Mouse (Mus musculus): ENCODE measurements around the gene Plppr3. TPM values are rescaled to one million over a fixed set of nuclear protein-coding genes. Genes with fewer than 3 reads are reported as not detected.

The Plppr3 gene
- polyA plus RNA-seq (2015; fragmentation: Nextera tagmentation; extraction: Ambion mirVana), result 138 and 142 TPM in 2 replicates

DNA sequence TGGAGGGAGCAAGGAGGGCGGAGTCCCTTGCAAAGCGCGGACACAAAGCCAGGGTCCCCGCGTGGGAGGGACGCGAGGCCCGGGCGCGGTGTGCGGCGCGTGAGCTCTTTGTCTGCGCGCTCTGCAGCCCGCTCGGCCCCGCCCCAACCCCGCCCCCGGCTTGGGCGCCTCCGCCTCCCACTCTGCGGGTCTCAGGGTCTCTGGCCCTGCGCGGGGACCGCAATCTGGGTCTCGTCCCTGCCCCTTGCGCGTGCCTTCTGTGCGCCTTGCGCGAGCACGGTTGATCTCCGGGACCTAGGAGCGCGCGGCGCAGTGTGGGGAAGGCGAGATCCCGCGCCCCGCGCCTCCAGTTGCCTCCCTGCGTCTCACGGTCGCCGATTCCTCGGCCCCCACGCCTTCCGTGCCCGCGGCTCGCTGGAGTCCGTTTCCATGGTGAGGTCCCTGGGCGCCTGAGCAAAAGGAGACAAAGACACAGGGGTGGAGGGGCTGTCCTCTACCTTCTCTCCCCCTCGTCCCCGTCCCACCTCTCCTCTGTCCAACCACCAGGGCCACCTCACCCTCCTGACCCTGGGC is at the start of gene Plppr3, which contains the start of gene Prtn3:
TSS of gene Plppr3 (minus strand) at position 345 of the 573 bp plus-strand sequence.
TSS of gene Prtn3 (plus strand) at position 187 of the 573 bp plus-strand sequence.
- Histone ChIP-seq H3K27ac (peak within 1 kb of the TSS; percentile 86), H3K9ac (peak within 1 kb of the TSS; percentile 94), H3K4me1 (peaks cover 22% of the 10 kb centered on the region), H3K27me3 (no peaks in the 10 kb centered on the region), H3K9me3 (no peaks in the 10 kb centered on the region), H3K4me2 (replicated peaks) (peak within 1 kb of the TSS; percentile 76), H3K36me3 (peaks cover 24% of the 10 kb centered on the region), H3K4me3 (peak within 1 kb of the TSS; percentile 79)
- peak; percentile 87 for ATAC-seq (ENCODE audit: low FRiP score, low read depth)
- WGBS, result 1% methylated on average over 54 of the region's 57 CpGs

DNA sequence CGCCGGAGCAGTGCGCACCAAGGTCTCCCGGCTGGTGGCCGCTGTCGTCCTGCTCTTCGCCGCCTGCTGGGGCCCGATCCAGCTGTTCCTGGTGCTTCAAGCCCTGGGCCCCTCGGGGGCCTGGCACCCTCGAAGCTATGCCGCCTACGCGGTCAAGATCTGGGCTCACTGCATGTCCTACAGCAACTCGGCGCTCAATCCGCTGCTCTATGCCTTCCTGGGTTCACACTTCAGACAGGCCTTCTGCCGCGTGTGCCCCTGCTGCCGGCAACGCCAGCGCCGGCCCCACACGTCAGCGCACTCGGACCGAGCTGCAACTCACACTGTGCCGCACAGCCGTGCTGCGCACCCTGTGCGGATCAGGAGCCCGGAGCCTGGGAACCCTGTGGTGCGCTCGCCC is 47.1 kb upstream of the Plppr3 start:
- under 1% methylated on average over 34 of the region's 34 CpGs for WGBS
- H3K9me3 ChIP-seq, result peaks cover 4% of the 10 kb centered on the region; the same call in 1 of the 2 replicates
- no peaks in the 10 kb centered on the region for H3K36me3 ChIP-seq
- no peak overlapping the region for H3K27ac ChIP-seq
- H3K4me3 ChIP-seq, result peak overlapping the region; percentile 34
- H3K9ac ChIP-seq, result peak overlapping the region; percentile 60
- peak overlapping the region; percentile 59 for H3K4me2 ChIP-seq (replicated peaks)
- no peak for ATAC-seq (ENCODE audit: low FRiP score, low read depth)
- H3K27me3 ChIP-seq, result peaks cover 72% of the 10 kb centered on the region
- H3K4me1 ChIP-seq, result peaks cover 53% of the 10 kb centered on the region

DNA sequence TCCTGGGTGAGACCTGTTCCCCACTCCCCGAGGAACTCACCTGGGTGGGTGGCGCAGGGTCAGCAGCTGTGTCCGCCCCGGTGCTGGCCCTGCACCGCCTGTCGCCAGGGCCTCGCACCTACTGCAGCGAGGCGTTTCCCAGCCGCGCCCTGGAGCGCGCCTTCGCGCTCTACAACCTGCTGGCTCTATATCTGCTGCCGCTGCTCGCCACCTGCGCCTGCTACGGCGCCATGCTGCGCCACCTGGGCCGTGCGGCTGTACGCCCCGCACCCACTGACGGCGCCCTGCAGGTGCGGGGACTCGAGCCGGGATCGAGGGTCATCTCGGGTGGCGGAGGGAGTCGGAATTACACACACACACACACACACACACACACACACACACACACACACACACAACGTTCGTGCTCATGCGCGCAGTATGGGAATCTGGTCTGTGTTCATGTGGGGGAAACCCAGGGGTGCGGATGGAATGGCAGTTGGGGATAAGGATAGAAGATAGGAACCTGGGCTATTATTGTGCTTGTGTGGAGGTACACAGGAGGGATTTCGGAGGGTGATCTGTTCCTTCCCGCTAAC is 46.6 kb upstream of the Plppr3 start, which contains the start of gene R3hdm4:
TSS of gene R3hdm4 (minus strand) at position 251 of the 578 bp plus-strand sequence.
- H3K36me3 ChIP-seq, result no peaks in the 10 kb centered on the region
- H3K4me3 ChIP-seq, result peak within 1 kb of the TSS; percentile 34
- H3K4me2 ChIP-seq (replicated peaks), result peak within 1 kb of the TSS; percentile 59
- no peak for ATAC-seq (ENCODE audit: low FRiP score, low read depth)
- peaks cover 72% of the 10 kb centered on the region for H3K27me3 ChIP-seq
- peak within 1 kb of the TSS; percentile 60 for H3K9ac ChIP-seq
- H3K9me3 ChIP-seq, result peaks cover 4% of the 10 kb centered on the region; the same call in 1 of the 2 replicates
- peaks cover 50% of the 10 kb centered on the region for H3K4me1 ChIP-seq
- 2% methylated on average over 38 of the region's 41 CpGs for WGBS
- H3K27ac ChIP-seq, result no peak within 1 kb of the TSS

DNA sequence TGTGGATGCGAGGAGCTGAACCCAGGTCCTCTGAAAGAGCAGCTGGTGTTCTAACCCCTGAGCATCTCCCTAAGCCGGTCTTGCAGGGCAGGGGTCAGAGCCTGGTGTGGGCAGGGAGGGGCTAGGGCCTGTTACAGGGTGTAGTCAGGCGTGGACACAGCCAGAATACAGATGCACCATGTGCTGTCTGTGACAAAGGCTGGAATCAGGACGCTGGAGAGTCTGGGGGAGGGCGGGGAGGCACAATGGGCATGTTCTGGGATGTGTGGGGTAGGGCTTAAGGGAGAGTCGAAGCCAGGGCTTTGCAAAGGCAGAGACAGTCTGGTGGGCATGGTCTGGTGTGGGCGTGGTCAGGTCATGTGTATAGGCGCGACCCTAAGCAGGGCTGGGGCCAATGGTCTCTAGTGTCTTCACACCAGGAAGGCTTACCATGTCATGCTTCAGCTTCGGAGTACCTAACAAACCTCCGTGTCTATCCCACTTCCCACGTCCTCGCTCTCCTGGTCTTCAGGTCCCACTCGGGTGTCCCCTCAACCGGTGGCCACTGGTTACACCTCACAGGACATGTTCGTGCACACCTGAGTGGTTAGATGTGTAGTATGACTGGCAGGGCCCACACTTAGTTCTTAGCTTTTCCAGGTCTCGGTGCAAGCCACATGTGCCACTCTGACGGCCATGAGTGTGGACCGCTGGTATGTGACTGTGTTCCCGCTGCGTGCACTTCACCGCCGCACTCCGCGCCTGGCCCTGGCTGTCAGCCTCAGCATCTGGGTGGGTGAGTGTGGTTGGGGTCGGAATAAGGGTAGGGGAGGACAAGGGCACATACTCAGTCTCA is 45.8 kb upstream of the Plppr3 start:
- peaks cover 72% of the 10 kb centered on the region for H3K27me3 ChIP-seq
- no peak overlapping the region for H3K9ac ChIP-seq
- H3K36me3 ChIP-seq, result no peaks in the 10 kb centered on the region
- 21% methylated on average over 26 of the region's 26 CpGs for WGBS
- ATAC-seq (ENCODE audit: low FRiP score, low read depth), result no peak
- peak overlapping the region; percentile 59 for H3K4me2 ChIP-seq (replicated peaks)
- peaks cover 4% of the 10 kb centered on the region; the same call in 1 of the 2 replicates for H3K9me3 ChIP-seq
- peaks cover 51% of the 10 kb centered on the region for H3K4me1 ChIP-seq
- no peak overlapping the region for H3K27ac ChIP-seq
- peak overlapping the region; percentile 34 for H3K4me3 ChIP-seq

DNA sequence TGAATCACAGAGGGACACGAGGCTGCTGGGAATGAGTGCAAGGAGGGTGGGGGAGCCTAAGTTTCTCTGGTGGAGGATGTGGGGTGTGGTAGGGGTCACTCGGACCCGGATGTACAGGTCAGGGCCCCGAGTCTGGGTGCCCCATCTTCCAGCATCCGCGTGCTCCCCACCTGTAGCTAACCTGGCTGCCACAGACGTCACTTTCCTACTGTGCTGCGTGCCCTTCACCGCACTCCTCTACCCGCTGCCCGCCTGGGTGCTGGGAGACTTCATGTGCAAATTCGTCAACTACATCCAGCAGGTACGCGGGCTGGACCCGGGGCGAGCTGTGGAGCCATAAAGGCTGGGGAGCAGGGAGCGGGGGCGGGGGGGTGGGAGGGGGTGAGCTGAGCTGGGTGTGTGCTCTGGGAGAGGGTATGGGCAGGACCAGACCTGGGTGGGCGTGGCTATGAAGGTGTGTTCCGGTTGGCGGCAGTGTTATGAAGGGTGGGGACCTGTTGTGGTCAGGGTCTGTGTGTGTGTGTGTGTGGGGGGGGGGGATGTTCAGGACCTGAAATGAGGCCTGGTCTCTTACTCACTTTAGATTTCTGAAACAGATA is 44.9 kb upstream of the Plppr3 start:
- Histone ChIP-seq H3K36me3 (no peaks in the 10 kb centered on the region), H3K27ac (no peak overlapping the region), H3K9me3 (peaks cover 4% of the 10 kb centered on the region; the same call in 1 of the 2 replicates), H3K27me3 (peaks cover 72% of the 10 kb centered on the region), H3K4me1 (peaks cover 60% of the 10 kb centered on the region), H3K4me2 (replicated peaks) (peak overlapping the region; percentile 51), H3K9ac (peak overlapping the region; percentile 51), H3K4me3 (peak overlapping the region; percentile 76)
- WGBS, result 3% methylated on average over 21 of the region's 21 CpGs
- no peak for ATAC-seq (ENCODE audit: low FRiP score, low read depth)

DNA sequence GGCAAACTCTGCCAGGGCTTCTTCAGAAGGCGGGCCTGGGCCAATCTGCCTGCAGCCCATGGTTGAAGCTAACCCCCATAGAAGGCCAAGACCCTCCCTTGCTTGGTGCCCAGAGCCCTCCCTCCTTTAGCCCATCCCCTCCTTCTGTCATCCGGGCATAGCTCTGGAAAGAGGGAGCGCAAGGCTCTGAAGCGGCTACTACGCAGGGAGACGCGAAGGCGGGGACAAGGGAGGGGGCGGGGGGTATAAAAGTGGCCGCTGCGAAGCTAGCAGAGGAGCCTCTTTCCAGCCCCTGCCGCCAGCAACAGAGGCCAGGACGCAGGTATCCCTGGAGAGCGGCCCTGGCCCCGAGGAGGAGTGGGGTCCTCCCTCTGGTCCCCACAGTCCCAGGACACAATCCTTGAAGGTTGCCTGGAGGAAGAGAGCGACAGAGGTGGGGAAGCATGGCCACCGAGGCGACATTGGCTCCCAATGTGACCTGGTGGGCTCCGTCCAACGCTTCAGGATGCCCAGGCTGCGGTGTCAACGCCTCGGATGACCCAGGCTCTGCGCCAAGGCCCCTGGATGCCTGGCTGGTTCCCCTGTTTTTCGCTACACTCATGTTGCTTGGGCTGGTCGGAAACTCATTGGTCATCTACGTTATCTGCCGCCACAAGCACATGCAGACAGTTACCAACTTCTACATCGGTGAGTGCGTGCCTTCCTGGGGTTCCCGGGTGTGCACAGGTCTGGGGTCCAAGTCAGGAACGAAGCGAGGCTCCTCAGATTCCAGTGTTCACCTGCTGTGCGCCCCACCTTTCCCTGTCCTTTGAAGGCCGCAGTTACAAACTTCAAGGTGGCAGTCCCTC is 44.0 kb upstream of the Plppr3 start:
- H3K4me2 ChIP-seq (replicated peaks), result peak overlapping the region; percentile 99
- peak overlapping the region; percentile 50 for H3K9ac ChIP-seq
- H3K27ac ChIP-seq, result no peak overlapping the region
- ATAC-seq (ENCODE audit: low FRiP score, low read depth), result no peak
- WGBS, result 4% methylated on average over 35 of the region's 35 CpGs
- H3K4me3 ChIP-seq, result peak overlapping the region; percentile 76
- H3K27me3 ChIP-seq, result peaks cover 63% of the 10 kb centered on the region
- H3K36me3 ChIP-seq, result peaks cover under 1% of the 10 kb centered on the region
- peaks cover 4% of the 10 kb centered on the region; the same call in 1 of the 2 replicates for H3K9me3 ChIP-seq
- H3K4me1 ChIP-seq, result peaks cover 64% of the 10 kb centered on the region

DNA sequence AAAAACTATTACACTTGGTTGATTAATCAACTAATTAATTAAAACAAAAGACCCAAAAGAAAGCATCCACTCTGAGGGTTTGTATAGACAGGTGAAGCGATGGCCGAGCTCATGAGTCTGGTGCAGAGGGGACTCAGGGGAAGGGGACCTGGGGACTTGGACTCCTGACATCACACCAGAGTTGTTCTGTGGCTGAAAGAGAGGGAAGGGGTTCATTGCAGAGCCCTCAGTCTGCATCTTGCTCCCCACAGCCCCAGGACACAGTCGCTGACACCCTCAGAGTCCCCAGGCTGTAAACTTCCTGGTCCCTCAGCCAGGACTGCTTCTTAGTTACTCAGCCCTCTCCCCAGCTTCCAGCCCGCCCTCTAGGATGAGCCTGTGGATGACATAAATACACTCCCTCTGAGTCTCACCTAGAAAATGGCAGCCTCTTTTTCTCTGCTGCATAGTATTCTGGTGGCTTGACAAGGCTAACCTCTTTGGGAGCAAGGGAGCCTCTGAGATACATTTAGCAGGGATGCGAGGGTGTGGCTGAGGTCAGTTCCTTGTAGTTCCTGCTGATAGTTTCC is 43.2 kb upstream of the Plppr3 start:
- peaks cover 64% of the 10 kb centered on the region for H3K4me1 ChIP-seq
- H3K4me2 ChIP-seq (replicated peaks), result peak overlapping the region; percentile 99
- H3K27me3 ChIP-seq, result peaks cover 55% of the 10 kb centered on the region
- peak overlapping the region; percentile 76 for H3K4me3 ChIP-seq
- peak overlapping the region; percentile 95 for H3K9ac ChIP-seq
- peaks cover 9% of the 10 kb centered on the region for H3K36me3 ChIP-seq
- 68% methylated on average over 5 of the region's 5 CpGs for WGBS
- H3K9me3 ChIP-seq, result peaks cover 4% of the 10 kb centered on the region; the same call in 1 of the 2 replicates
- H3K27ac ChIP-seq, result no peak overlapping the region
- no peak for ATAC-seq (ENCODE audit: low FRiP score, low read depth)

DNA sequence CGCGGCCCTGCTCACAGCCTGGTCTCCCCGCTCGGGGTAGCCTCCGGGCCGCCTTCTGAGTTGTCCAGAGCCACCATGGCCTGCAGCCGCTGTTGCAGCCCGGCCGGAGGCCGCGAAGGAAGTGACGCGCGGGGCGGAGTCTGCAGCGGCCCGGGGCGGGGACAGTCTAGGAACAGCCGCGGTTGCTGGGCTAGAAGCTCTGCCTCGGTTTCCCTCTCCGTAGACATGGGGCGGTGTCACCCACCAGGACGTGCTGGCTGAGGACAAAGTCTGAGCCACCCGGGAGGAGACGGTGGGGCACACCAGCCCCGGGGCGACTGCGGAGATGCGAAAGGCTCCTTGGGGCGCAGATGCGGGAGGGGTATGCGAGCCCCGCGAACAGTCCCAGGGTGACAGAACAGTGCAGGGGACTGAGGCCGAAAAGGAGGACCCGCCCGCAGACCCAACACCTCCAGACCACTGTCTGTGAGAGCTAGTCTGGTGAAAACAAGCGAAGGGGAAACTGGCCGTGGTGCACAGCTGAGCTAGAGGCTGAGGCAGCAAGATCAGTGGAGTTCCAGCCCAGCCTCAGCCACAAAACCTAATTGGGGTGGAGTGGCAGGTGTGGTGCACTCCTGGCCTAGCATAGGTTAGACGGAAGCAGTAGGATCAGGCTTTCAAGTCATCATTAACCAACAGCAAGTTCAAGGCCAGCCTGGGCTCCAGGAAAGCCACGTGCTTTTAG is 42.5 kb upstream of the Plppr3 start, which contains the start of gene Kiss1r:
TSS of gene Kiss1r (plus strand) at position 164 of the 724 bp plus-strand sequence.
- peak within 1 kb of the TSS; percentile 95 for H3K9ac ChIP-seq
- peak within 1 kb of the TSS; percentile 99 for H3K4me2 ChIP-seq (replicated peaks)
- peaks cover 64% of the 10 kb centered on the region for H3K4me1 ChIP-seq
- H3K27ac ChIP-seq, result peak within 1 kb of the TSS; percentile 75; the same call in 1 of the 2 replicates
- peak; percentile 81 for ATAC-seq (ENCODE audit: low FRiP score, low read depth)
- peaks cover 48% of the 10 kb centered on the region for H3K27me3 ChIP-seq
- H3K36me3 ChIP-seq, result peaks cover 16% of the 10 kb centered on the region
- no peaks in the 10 kb centered on the region for H3K9me3 ChIP-seq
- 2% methylated on average over 41 of the region's 42 CpGs for WGBS
- H3K4me3 ChIP-seq, result peak within 1 kb of the TSS; percentile 76

DNA sequence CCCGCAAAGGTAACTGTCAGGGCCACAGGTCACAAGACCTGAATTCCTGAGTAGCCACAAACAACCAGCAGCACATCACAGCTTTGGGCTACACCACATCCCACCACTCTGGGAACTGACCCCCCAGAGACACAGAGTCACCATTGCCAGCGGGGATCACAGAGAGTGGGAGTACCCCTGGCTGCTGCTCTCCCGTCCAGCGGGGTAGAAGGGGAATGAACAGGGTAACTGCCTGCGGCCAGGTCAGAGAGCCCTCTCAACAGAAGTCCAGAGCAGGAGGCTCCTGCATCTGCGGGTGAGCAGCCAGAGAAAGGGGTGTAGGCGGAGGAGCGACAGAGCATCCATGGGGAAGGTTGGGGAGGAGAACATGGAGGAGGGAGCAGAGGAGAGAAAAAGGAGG is 41.6 kb upstream of the Plppr3 start:
- H3K9ac ChIP-seq, result peak overlapping the region; percentile 95
- 4% methylated on average over 8 of the region's 8 CpGs for WGBS
- H3K27ac ChIP-seq, result no peak overlapping the region; the same call in 1 of the 2 replicates
- H3K4me2 ChIP-seq (replicated peaks), result peak overlapping the region; percentile 99
- H3K27me3 ChIP-seq, result peaks cover 39% of the 10 kb centered on the region
- no peaks in the 10 kb centered on the region for H3K9me3 ChIP-seq
- no peak for ATAC-seq (ENCODE audit: low FRiP score, low read depth)
- H3K4me1 ChIP-seq, result peaks cover 56% of the 10 kb centered on the region
- peaks cover 24% of the 10 kb centered on the region for H3K36me3 ChIP-seq
- peak overlapping the region; percentile 76 for H3K4me3 ChIP-seq

DNA sequence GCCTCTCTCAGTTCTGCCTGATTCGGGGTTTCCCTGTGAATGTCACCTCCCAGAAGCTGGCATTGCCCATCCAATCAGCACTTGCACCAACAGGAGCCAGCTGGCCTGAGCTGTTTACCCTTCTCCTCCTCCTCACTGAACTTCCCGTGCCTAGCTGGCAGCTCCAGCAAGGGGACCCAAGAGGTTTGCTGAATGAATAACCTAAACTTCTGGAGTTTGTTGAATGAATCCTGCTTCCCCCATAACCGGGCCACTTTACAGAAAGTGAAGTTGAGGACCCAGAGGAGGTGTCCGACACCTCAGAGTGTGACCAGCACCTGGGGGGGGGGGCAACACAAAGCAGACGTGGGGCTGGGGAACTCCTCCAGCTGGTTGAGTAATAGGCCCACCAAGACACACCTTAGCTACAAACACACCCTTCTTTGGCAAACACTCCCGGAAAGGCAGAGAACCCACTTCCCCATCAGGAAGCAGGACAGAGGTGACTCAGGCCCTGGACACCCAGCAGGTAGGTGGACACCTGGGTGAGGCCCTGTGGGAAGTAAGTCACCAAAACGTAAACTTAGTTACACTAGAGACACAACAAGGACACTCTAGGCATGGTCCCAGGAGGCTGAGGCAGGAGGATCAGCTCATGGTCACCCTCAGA is 40.6 kb upstream of the Plppr3 start:
- peaks cover 33% of the 10 kb centered on the region for H3K36me3 ChIP-seq
- H3K4me2 ChIP-seq (replicated peaks), result peak overlapping the region; percentile 99
- peaks cover 29% of the 10 kb centered on the region for H3K27me3 ChIP-seq
- H3K9ac ChIP-seq, result peak overlapping the region; percentile 95
- peaks cover 48% of the 10 kb centered on the region for H3K4me1 ChIP-seq
- no peaks in the 10 kb centered on the region for H3K9me3 ChIP-seq
- peak overlapping the region; percentile 76 for H3K4me3 ChIP-seq
- no peak for ATAC-seq (ENCODE audit: low FRiP score, low read depth)
- H3K27ac ChIP-seq, result no peak overlapping the region
- 67% methylated on average over 7 of the region's 7 CpGs for WGBS

Measured in limb, embryonic 13.5 days (tissue).